Mouse (Mus musculus): Measurements from ENCODE around the gene Arsg.
A peak's percentile ranks its signal among the peaks of the same experiment; 100 is the strongest.

Arsg gene

GRCm38 (mm10) chr11:109587019-109587418, 113.8 kb downstream of the Arsg start:
- peak; percentile 42 for DNase-seq (ENCODE audit: low spot score)

- DNase-seq (ENCODE audit: low spot score): peak; percentile 22
Measured at GRCm38 (mm10) chr11:109587638-109588374, 114.6 kb downstream of the Arsg start.

- DNase-seq (ENCODE audit: low spot score): no peak
Measured at GRCm38 (mm10) chr11:109590012-109590411, 116.8 kb downstream of the Arsg start.

GRCm38 (mm10) chr11:109591511-109591910, 118.3 kb downstream of the Arsg start:
- DNase-seq (ENCODE audit: low spot score): no peak

- DNase-seq (ENCODE audit: low spot score): no peak
Measured at GRCm38 (mm10) chr11:109593200-109593981, 120.2 kb downstream of the Arsg start.

GRCm38 (mm10) chr11:109594761-109595160, 121.6 kb downstream of the Arsg start:
- DNase-seq (ENCODE audit: low spot score): no peak

- DNase-seq (ENCODE audit: low spot score): no peak
Measured at GRCm38 (mm10) chr11:109598778-109599570, 125.8 kb downstream of the Arsg start.

- no peak for DNase-seq (ENCODE audit: low spot score)
Measured at GRCm38 (mm10) chr11:109607600-109607999, 134.4 kb downstream of the Arsg start.

- DNase-seq (ENCODE audit: low spot score): no peak
Measured at GRCm38 (mm10) chr11:109608976-109609625, 135.9 kb downstream of the Arsg start.

- no peak for DNase-seq (ENCODE audit: low spot score)
Measured at GRCm38 (mm10) chr11:109610046-109610794, 137.0 kb downstream of the Arsg start.

- DNase-seq (ENCODE audit: low spot score): no peak
Measured at GRCm38 (mm10) chr11:109610795-109611302, 137.7 kb downstream of the Arsg start.

GRCm38 (mm10) chr11:109611303-109612149, 138.4 kb downstream of the Arsg start, which contains the start of gene Wipi1:
Gene Wipi1, minus strand, starts transcription at chr11:109611967.
- DNase-seq (ENCODE audit: low spot score): peak; percentile 99

- DNase-seq (ENCODE audit: low spot score): no peak
Measured at GRCm38 (mm10) chr11:109612871-109613529, 139.8 kb downstream of the Arsg start.

- DNase-seq (ENCODE audit: low spot score): no peak
Measured at GRCm38 (mm10) chr11:109615286-109615685, 142.1 kb downstream of the Arsg start.

GRCm38 (mm10) chr11:109616352-109616751, 143.2 kb downstream of the Arsg start:
- DNase-seq (ENCODE audit: low spot score): no peak

- no peak for DNase-seq (ENCODE audit: low spot score)
Measured at GRCm38 (mm10) chr11:109616766-109617165, 143.6 kb downstream of the Arsg start.

GRCm38 (mm10) chr11:109619055-109619454, 145.9 kb downstream of the Arsg start:
- peak; percentile 44 for DNase-seq (ENCODE audit: low spot score)

GRCm38 (mm10) chr11:109620356-109620755, 147.2 kb downstream of the Arsg start:
- no peak for DNase-seq (ENCODE audit: low spot score)

GRCm38 (mm10) chr11:109621183-109621582, 148.0 kb downstream of the Arsg start:
- peak; percentile 47 for DNase-seq (ENCODE audit: low spot score)
